Mouse (Mus musculus) thymus, adult 2 months (tissue): ENCODE data around the gene Foxred1.

Experiments used
- CTCF ChIP-seq: fragments of 200-500 bp; IDR thresholded peaks from 2 replicates; pipeline ENCODE4 v1.5.1; 2012; ENCODE audit warnings: mild to moderate bottlenecking, control low read depth, low read length, moderate library complexity, borderline replicate concordance; ENCODE audit not compliant: control insufficient read depth, poor library complexity, insufficient read depth; ENCODE audit errors: extremely low read depth
- POLR2A ChIP-seq: fragments of 200-500 bp; IDR thresholded peaks from 2 replicates; pipeline ENCODE4 v1.6.1; 2012; ENCODE audit warnings: mild to moderate bottlenecking, low read length, control low read depth, moderate library complexity; ENCODE audit not compliant: control insufficient read depth, poor library complexity, insufficient read depth; ENCODE audit errors: extremely low read depth

DNA sequence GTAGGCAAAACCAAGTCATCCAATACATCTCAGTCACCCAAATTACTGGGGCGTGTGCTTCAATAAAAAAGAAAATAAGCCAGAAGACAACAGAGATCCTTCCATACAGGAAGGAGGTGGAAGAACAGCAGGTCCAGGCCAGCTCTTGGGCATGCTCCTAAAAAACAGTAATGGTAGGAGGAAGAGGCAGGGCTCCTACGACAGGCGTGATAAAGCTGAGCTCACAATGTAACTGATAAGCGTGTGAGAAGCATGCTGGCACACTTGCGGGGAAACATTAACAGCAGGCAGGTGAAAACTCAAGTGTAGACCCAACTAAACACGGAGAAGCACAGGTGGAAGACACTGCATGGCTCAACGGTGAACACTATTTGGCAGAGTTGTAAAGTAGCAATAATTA, 46.5 kb upstream of the Foxred1 start:
- no peak for TF ChIP-seq CTCF
- no peak for TF ChIP-seq POLR2A
